Mouse (Mus musculus) limb, embryonic 15.5 days (tissue): Measurements from ENCODE around the gene 1600015I10Rik. TPM values are rescaled to one million over a fixed set of nuclear protein-coding genes. Genes with fewer than 3 reads are reported as not detected.
"Not testable (repeated sequence)": the region's sequence is repeated elsewhere in the genome, so short reads cannot be mapped to it uniquely, and the experiment has no call there.

Experiments used
- ATAC-seq: fragments of 200-750 bp; cut with Nextera tagmentation; 2 replicates; pipeline ENCODE4 v1.8.0; 2017; ENCODE audit warnings: low read depth, moderate TSS enrichment; ENCODE audit not compliant: insufficient number of reproducible peaks, low FRiP score, low TSS enrichment
- H3K27ac ChIP-seq: fragments of 300-500 bp; sonication (generic); 2 replicates; pipeline ENCODE4 v1.5.1; 2015; ENCODE audit warnings: moderate library complexity, mild to moderate bottlenecking, inconsistent platforms
- H3K27me3 ChIP-seq: fragments of 300-500 bp; sonication (generic); 2 replicates; pipeline ENCODE4 v1.6.1; 2015; ENCODE audit warnings: inconsistent platforms
- H3K36me3 ChIP-seq: fragments of 300-500 bp; sonication (generic); 2 replicates; pipeline ENCODE4 v1.6.1; 2015; ENCODE audit warnings: inconsistent platforms
- H3K4me1 ChIP-seq: fragments of 300-500 bp; sonication (generic); 2 replicates; pipeline ENCODE4 v1.6.1; 2015; ENCODE audit warnings: inconsistent platforms
- H3K4me2 ChIP-seq: fragments of 300-500 bp; sonication (generic); 2 replicates; pipeline ENCODE4 v1.6.1; 2015; ENCODE audit warnings: mild to moderate bottlenecking, inconsistent platforms
- H3K4me3 ChIP-seq: fragments of 300-500 bp; sonication (generic); 2 replicates; pipeline ENCODE4 v1.5.1; 2015; ENCODE audit warnings: mild to moderate bottlenecking, inconsistent platforms
- H3K9ac ChIP-seq: fragments of 300-500 bp; sonication (generic); 2 replicates; pipeline ENCODE4 v1.6.1; 2015; ENCODE audit warnings: inconsistent platforms
- H3K9me3 ChIP-seq: fragments of 300-500 bp; sonication (generic); 2 replicates; pipeline ENCODE4 v1.6.1; 2016; ENCODE audit warnings: inconsistent platforms
- WGBS: fragments of 180-500 bp; shearing (Covaris S2); methylation state at CpG from one replicate; pipeline ENCODE4 v1.1.7; 2015; 5-methylcytosine and 5-hydroxymethylcytosine counted together
- polyA plus RNA-seq: library from polyadenylated mRNA; unstranded; fragments of >200 nt; fragmentation: Nextera tagmentation; extraction: Ambion mirVana; gene quantifications from 2 replicates; pipeline ENCODE4 v1.2.1, GENCODE M21; 2015

1600015I10Rik gene
- polyA plus RNA-seq = 0.05 TPM in 1 of 2 replicates, not detected in the other

DNA sequence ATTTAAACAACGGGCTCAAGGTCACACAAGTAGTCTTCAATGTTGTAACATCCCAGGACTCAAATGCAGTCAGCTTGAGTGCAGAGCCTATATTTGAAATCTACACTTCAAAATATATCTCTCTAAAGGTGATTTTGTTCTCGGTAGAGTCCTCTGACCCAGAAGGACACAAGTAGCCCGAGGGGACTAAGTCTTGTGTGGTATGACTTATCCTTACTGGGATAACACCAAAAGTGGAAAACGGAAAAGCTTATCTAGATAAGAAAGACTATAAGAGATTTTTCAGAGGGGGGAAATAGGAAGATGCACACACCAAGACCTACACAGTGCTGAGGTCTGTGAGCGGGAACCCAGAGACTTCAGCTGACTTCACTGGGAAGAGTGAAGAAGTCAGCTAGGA, at the start of gene 1600015I10Rik:
Gene 1600015I10Rik, plus strand, starts transcription at position 301 of the 400 bp plus-strand sequence.
- no peaks in the 10 kb centered on the region for H3K4me1 ChIP-seq
- 85% methylated on average over 5 of the region's 5 CpGs for WGBS

DNA sequence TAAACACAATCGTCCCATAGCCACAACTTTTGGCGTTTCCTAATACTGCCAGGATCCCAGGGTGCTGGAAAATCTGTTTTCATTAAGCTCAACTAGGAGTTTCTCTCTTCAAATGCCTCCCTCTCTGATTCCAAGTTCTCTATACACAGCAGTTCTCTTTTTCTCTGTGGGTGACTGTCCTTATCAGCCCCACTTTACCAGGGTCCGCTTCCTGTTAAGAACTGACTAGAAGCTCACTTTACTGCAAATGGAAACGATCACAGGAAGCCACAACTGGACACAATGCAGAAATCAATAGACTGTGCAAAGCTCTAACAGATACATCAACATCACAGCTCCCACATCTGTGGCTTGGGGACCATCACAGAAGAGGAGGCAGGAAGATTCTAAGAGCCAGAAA, 35.5 kb upstream of the 1600015I10Rik start:
- Histone ChIP-seq H3K4me2 (no peak overlapping the region), H3K36me3 (no peaks in the 10 kb centered on the region), H3K27ac (no peak overlapping the region), H3K9ac (no peak overlapping the region), H3K9me3 (no peaks in the 10 kb centered on the region), H3K4me1 (no peaks in the 10 kb centered on the region), H3K4me3 (no peak overlapping the region), H3K27me3 (no peaks in the 10 kb centered on the region)
- no peak for ATAC-seq
- 72% methylated on average over 4 of the region's 4 CpGs for WGBS

More for the DNA sequence above, at the start of gene 1600015I10Rik:
- Histone ChIP-seq H3K9me3 (no peaks in the 10 kb centered on the region), H3K9ac (no peak within 1 kb of the TSS), H3K27ac (no peak within 1 kb of the TSS), H3K4me2 (no peak within 1 kb of the TSS), H3K4me3 (no peak within 1 kb of the TSS), H3K27me3 (no peaks in the 10 kb centered on the region), H3K36me3 (no peaks in the 10 kb centered on the region)
- ATAC-seq = no peak

DNA sequence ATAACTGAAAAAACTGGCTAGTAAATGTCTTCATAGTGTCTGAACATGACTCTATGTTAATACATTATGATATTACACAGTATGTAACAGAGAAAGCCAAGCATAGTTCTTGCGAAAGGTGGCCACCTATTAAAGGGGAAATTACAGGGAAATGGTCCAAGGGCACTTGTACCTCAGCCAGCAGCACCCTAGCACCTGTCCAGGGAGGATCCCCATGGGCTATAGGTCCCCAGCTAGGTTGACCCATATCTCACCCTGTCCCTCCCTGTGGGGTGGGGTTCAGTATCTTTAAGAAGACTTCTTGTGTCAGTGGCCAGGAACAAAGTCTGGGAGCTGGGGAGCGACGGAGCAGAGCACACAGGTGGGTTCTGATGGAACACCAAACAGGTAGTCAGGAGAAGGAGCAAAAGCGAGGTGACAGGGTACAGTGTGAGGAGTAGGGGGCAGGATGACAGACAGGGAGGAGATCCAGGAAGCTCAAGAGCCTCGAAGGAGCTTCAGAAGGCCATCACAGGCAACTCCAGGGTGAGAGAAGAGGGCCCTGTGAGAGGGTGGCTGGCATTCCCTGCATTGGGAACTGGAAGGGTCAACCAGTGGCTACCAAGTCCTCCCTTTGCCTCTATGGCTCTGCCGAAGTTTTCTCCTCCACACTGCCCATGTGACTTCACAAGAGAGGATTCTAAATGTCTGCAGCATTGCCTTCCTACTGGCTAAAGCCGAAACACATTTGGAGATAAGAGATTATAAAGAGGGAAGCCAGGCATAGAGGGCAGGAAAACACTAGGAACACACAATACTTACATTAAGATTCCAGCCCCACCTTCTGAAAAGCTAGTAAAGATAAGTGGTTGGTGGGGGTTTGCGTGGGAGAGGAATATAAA, 34.5 kb upstream of the 1600015I10Rik start:
- no peak overlapping the region for H3K27ac ChIP-seq

DNA sequence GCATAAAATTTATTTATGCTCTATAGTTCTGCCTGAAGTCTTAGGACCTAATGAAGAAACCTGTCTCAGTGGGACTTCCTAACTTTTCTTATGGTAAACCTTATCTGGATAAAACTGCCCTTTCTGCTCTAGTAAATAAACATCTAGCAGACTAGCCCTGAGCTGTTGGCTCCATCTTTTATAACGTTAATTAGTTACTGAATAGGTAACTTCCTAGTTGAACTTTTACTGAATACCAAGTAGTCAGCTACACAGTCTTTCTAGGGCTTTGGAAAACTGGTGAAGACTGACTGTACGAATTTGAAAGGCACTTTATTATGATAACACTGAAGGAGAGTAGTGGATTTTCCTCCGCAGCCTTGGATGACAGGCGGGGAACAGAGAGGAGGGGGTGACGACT, 33.8 kb upstream of the 1600015I10Rik start:
- Histone ChIP-seq H3K36me3 (no peaks in the 10 kb centered on the region), H3K27me3 (no peaks in the 10 kb centered on the region), H3K27ac (no peak overlapping the region), H3K9me3 (no peaks in the 10 kb centered on the region), H3K4me2 (no peak overlapping the region), H3K4me1 (no peaks in the 10 kb centered on the region), H3K4me3 (no peak overlapping the region), H3K9ac (no peak overlapping the region)
- no peak for ATAC-seq
- 89% methylated on average over 5 of the region's 5 CpGs for WGBS

More for the DNA sequence above, 34.5 kb upstream of the 1600015I10Rik start:
- H3K9me3 ChIP-seq = no peaks in the 10 kb centered on the region
- no peak overlapping the region for H3K4me2 ChIP-seq
- H3K4me3 ChIP-seq = no peak overlapping the region
- no peak overlapping the region for H3K9ac ChIP-seq
- no peaks in the 10 kb centered on the region for H3K27me3 ChIP-seq
- no peaks in the 10 kb centered on the region for H3K4me1 ChIP-seq
- ATAC-seq = no peak
- WGBS = 86% methylated on average over 8 of the region's 8 CpGs
- no peaks in the 10 kb centered on the region for H3K36me3 ChIP-seq

DNA sequence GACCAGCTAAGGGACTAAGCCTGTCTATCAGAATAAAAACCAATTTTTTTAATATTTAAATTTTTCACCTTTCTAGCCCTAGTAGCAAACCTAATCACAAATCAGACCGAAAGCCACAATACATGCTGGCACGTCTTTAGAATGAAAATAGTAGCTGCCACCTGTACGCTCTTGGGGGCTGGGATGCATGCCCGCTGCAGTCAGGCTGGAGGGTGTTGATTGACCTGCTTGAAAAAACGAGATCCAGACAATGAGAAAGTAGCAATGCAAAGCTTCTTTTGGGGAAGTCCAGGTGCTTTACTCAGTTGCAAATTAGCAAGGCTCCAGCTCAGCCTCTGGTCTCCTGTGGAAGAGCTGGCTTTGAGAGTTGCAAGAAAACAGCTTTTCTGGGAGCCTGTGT, 32.7 kb upstream of the 1600015I10Rik start:
- H3K9me3 ChIP-seq = no peaks in the 10 kb centered on the region
- ATAC-seq = no peak
- no peaks in the 10 kb centered on the region for H3K27me3 ChIP-seq
- no peaks in the 10 kb centered on the region for H3K4me1 ChIP-seq
- H3K9ac ChIP-seq = no peak overlapping the region
- no peaks in the 10 kb centered on the region for H3K36me3 ChIP-seq
- 80% methylated on average over 5 of the region's 5 CpGs for WGBS
- H3K4me3 ChIP-seq = no peak overlapping the region
- no peak overlapping the region for H3K27ac ChIP-seq
- no peak overlapping the region for H3K4me2 ChIP-seq

DNA sequence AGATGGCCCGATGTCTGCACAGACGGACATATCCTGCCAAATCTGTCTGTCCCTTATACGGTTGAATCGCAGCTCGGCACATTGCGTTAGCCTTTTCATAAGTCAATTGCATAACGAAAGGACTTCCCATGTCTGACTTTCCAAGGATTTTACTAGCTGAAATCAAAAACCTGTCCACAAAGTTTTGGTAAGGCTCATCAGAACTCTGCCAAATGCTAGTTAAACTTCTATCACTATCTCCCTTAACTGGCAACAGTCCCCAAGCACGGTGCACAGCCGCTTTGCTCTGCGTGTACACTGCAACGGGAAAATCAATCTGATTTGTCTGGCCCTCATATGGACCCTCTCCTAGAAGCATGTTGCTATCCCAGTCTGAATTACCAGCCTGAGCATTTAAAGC, 28.4 kb upstream of the 1600015I10Rik start:
- not testable (repeated sequence) for H3K9me3 ChIP-seq, H3K36me3 ChIP-seq, H3K4me3 ChIP-seq, H3K9ac ChIP-seq, H3K27ac ChIP-seq, H3K4me1 ChIP-seq, H3K4me2 ChIP-seq, ATAC-seq, H3K27me3 ChIP-seq
- 88% methylated on average over 11 of the region's 11 CpGs for WGBS

DNA sequence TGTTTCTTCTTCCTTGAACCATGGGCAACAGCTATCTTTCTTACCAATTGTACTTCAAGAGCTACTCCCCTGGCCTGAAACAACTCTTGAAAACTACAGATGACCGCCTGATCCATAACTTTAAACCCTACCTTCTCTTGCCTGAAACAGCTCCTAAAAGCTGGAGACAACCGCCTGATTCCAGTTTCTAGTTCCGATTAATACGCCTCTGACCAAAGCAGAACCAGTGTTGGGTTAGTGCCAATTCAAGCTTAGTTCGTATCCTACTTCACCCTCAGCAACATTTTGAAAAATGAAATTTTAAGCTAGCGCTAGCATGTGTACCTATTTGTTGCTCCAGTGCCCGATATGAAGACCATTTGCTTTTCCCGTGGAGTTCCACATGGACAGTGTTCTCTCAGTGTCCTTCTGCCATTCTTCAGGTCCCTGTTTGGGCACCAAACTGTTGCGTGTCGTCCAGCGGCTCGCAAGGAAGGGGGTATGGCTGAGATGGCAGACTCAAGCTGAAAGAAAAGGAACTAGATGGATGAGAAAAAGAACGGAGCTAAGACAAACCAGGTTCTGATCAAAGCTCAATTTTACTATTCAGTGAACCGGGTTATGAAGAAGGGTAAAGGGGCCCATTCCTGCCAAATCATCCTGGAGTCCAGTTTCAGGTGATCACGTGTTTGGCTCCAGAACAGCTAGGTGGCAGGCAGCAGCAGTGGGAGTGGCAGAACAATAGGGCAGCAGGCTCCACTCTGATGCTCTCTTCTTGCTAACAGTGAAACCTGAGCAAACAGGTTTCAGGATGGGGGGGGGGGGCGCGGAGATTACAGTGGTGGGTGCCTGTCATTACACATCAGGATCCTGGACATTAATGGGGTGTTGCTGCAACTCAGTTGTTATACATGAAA, 26.9 kb upstream of the 1600015I10Rik start:
- Histone ChIP-seq H3K9ac (no peak overlapping the region), H3K9me3 (no peaks in the 10 kb centered on the region), H3K27ac (no peak overlapping the region), H3K4me2 (no peak overlapping the region), H3K4me3 (no peak overlapping the region), H3K4me1 (no peaks in the 10 kb centered on the region), H3K27me3 (no peaks in the 10 kb centered on the region), H3K36me3 (no peaks in the 10 kb centered on the region)
- 81% methylated on average over 17 of the region's 17 CpGs for WGBS
- ATAC-seq = no peak

DNA sequence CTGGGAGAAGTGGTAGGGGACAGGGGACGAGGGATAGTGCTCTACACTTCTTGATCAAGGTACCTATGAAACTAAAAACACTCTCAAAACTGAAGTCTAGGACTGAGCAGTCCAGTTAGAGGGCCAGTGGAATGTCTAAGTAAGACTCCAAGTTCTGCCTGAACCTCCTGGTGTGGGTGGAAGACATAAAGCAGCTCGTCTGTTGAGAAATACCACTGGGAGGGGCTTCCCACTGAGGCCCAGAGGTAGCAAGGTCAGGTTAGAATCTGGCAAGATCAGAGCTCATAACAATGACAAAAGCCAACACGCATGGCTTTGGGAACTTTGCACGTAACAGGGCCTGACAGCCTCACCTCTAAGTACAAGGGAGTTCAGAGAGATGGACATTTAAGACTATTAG, 26.3 kb upstream of the 1600015I10Rik start:
- 61% methylated on average over 4 of the region's 4 CpGs for WGBS
- Histone ChIP-seq H3K27ac (no peak overlapping the region), H3K4me3 (no peak overlapping the region), H3K4me1 (no peaks in the 10 kb centered on the region), H3K27me3 (no peaks in the 10 kb centered on the region), H3K9me3 (no peaks in the 10 kb centered on the region), H3K4me2 (no peak overlapping the region), H3K9ac (no peak overlapping the region), H3K36me3 (no peaks in the 10 kb centered on the region)
- ATAC-seq = no peak

DNA sequence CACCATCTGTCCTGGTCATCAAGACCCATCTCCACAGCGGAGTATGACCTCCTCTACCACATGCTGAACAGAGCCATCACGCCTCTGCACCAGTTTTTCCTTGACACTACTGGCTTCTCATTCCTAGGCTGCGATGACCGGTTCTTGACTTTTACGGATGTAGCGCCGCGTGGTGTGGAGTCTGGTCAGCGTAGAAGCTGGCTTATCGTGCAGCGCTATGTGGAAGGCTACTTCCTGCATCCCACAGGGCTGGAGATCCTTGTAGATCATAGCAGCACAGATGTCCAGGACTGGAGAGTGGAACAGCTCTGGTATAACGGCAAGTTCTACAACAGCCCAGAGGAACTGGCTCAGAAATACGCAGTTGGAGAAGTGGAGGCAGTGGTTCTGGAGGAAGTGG, 24.1 kb upstream of the 1600015I10Rik start:
- H3K4me1 ChIP-seq = no peaks in the 10 kb centered on the region

DNA sequence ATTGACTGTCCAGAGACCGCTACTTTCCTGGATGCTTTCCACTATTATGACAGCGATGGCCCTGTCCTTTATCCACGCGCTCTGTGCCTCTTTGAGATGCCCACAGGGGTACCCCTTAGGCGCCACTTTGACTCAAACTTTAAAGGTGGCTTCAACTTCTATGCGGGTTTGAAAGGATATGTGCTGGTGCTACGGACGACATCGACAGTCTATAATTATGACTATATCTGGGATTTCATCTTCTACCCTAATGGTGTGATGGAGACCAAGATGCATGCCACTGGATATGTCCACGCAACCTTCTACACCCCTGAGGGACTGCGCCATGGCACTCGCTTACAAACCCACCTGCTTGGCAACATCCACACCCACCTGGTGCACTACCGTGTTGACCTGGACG, 23.3 kb upstream of the 1600015I10Rik start:
- Histone ChIP-seq H3K4me2 (no peak overlapping the region), H3K27ac (no peak overlapping the region), H3K4me1 (no peaks in the 10 kb centered on the region), H3K9me3 (no peaks in the 10 kb centered on the region), H3K9ac (no peak overlapping the region), H3K4me3 (no peak overlapping the region), H3K27me3 (no peaks in the 10 kb centered on the region), H3K36me3 (no peaks in the 10 kb centered on the region)
- no peak for ATAC-seq
- WGBS = 90% methylated on average over 14 of the region's 14 CpGs

More for the DNA sequence above, 24.1 kb upstream of the 1600015I10Rik start:
- 90% methylated on average over 13 of the region's 13 CpGs for WGBS
- Histone ChIP-seq H3K27ac (no peak overlapping the region), H3K9me3 (no peaks in the 10 kb centered on the region), H3K4me3 (no peak overlapping the region), H3K36me3 (no peaks in the 10 kb centered on the region), H3K9ac (no peak overlapping the region), H3K27me3 (no peaks in the 10 kb centered on the region), H3K4me2 (no peak overlapping the region)
- ATAC-seq = no peak

DNA sequence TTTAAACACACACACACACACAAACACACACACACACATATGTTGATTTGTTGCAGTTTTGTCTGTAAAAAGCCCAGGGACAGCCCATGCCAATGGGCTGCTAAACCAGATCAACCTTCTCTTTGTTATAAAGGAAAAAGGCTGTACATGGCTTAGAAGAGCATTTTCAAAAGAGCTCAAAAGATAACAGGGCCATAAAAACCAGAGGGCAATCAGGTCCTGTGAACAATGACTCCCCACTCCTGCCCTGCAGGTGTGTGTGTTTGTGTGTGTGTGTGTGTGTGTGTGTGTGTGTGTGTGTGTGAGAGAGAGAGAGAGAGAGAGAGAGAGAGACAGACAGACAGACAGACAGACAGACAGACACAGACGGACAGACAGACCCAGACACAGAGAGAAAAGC, 20.5 kb upstream of the 1600015I10Rik start:
- no peak overlapping the region for H3K4me2 ChIP-seq
- H3K9me3 ChIP-seq = no peaks in the 10 kb centered on the region
- WGBS = 57% methylated on average over 1 of the region's 1 CpGs
- H3K27me3 ChIP-seq = no peaks in the 10 kb centered on the region
- H3K36me3 ChIP-seq = no peaks in the 10 kb centered on the region
- H3K4me3 ChIP-seq = no peak overlapping the region
- no peak overlapping the region for H3K27ac ChIP-seq
- no peaks in the 10 kb centered on the region for H3K4me1 ChIP-seq
- no peak for ATAC-seq
- no peak overlapping the region for H3K9ac ChIP-seq

DNA sequence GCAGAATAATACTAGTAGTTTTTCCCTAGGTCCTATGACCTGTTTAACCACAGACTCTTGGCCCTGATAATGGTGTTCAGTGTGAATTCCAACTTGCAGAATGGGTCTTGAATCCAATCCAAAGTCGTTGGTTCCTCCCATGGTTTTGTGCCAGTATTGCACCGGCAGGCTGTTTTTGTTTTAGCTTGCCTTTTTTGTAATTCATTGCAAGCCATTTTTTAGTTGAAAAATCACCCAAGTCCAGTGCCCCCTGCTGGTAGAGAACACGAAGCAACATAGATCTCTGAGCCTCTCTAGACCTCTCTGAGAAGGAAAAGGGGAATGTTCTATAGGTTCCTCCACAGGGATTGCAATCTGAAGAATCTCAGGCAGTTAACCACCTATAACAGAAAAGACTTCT, 17.7 kb upstream of the 1600015I10Rik start:
- H3K4me3 ChIP-seq = no peak overlapping the region
- H3K9me3 ChIP-seq = no peaks in the 10 kb centered on the region
- H3K4me2 ChIP-seq = no peak overlapping the region
- no peak overlapping the region for H3K9ac ChIP-seq
- H3K27ac ChIP-seq = no peak overlapping the region
- H3K27me3 ChIP-seq = no peaks in the 10 kb centered on the region
- no peaks in the 10 kb centered on the region for H3K4me1 ChIP-seq
- 40% methylated on average over 3 of the region's 3 CpGs for WGBS
- no peak for ATAC-seq
- H3K36me3 ChIP-seq = no peaks in the 10 kb centered on the region
